Mouse (Mus musculus) CD4-positive, CD25-positive, alpha-beta regulatory T cell, adult 2 months (primary cell): Measurements from ENCODE around the gene Rcbtb1.
"Not testable (repeated sequence)": the region's sequence is repeated elsewhere in the genome, so short reads cannot be mapped to it uniquely, and the experiment has no call there.

Experiments used
- DNase-seq: peaks from one replicate; pipeline ENCODE4 v3.0.0-alpha.2; 2012; ENCODE audit warnings: low read depth, low spot score

Rcbtb1 gene

DNA sequence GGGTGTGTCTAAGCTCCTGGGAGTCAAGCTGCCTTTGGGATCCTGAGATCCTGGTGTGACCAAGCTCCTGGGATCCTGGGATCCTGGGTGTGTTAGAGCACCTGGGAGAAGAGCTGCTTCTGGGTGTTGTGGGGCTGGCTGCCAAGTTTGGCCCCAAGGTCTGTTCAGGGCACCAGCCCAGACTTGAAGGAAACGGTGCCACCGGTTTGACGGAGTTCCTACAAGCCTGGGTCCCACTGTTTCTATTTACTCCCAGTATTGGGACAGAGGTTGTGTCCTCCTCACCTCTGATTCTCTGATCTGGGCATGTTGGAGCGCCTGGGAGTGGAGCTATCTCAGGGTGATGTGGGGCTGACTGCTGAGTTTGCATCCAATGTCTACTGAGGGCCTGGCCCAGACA, 74.0 kb downstream of the Rcbtb1 start:
- DNase-seq, result not testable (repeated sequence)
